25 mouse cellular contexts compared by ENCODE assay signal in genomic region chr1:194665715-194666114, GRCm38 (mm10).
"Had no signal": no experiment of that assay in that cellular context is flagged by ENCODE, and none has a peak within 500 bp of the region (broad histone marks: within the 10 kb centered on the region; RNA-seq: fewer than 3 reads in every experiment).

No protein-coding gene starts in this region.

- H3K27ac ChIP-seq: gastrocnemius, adult 2 months; heart, embryonic 10.5 days; hindbrain, embryonic 10.5 days; hindbrain, embryonic 12.5 days; intestine, embryonic 15.5 days; layer of hippocampus, adult 2 months; left cerebral cortex, adult 2 months; limb, embryonic 13.5 days; limb, embryonic 15.5 days had no signal

- ATAC-seq: forebrain, embryonic 16.5 days; hindbrain, embryonic 16.5 days; inflammation-experienced regulatory T-cells, adult 6 months; intestine, embryonic 15.5 days; intestine, postnatal 0 days had no signal

- H3K4me2 ChIP-seq: heart, embryonic 12.5 days; hindbrain, embryonic 12.5 days; intestine, embryonic 15.5 days; limb, embryonic 13.5 days; limb, embryonic 15.5 days had no signal

- H3K4me1 ChIP-seq: limb, embryonic 15.5 days had no signal

- H3K4me3 ChIP-seq: gastrocnemius, adult 2 months; heart, embryonic 10.5 days; heart, embryonic 12.5 days; hindbrain, embryonic 10.5 days; hindbrain, embryonic 12.5 days; intestine, embryonic 15.5 days; layer of hippocampus, adult 2 months; left cerebral cortex, adult 2 months; limb, embryonic 13.5 days; limb, embryonic 15.5 days had no signal

- H3K9ac ChIP-seq: heart, embryonic 12.5 days; hindbrain, embryonic 12.5 days; intestine, embryonic 15.5 days; limb, embryonic 13.5 days; limb, embryonic 15.5 days had no signal

- H3K36me3 ChIP-seq: heart, embryonic 12.5 days; intestine, embryonic 15.5 days; limb, embryonic 13.5 days; limb, embryonic 15.5 days had no signal

- H3K27me3 ChIP-seq: heart, embryonic 12.5 days; hindbrain, embryonic 12.5 days; intestine, embryonic 15.5 days; limb, embryonic 13.5 days; limb, embryonic 15.5 days had no signal

- H3K9me3 ChIP-seq: heart, embryonic 10.5 days; heart, embryonic 12.5 days; hindbrain, embryonic 10.5 days; hindbrain, embryonic 12.5 days; intestine, embryonic 15.5 days; limb, embryonic 13.5 days; limb, embryonic 15.5 days had no signal

- DNase-seq: gastrocnemius, adult 2 months; gastrocnemius, postnatal 10 days; gastrocnemius, postnatal 25 days; heart, adult 18-20 months; heart, postnatal 10 days; heart, postnatal 4 days; kidney, adult 18-20 months; kidney, adult 8-10 months; kidney, postnatal 10 days; kidney, postnatal 25 days; kidney, postnatal 4 days; left cerebral cortex, postnatal 4 days had no signal
